Mouse (Mus musculus) heart, adult 2 months (tissue): ENCODE results near the gene Wdsub1.

Source experiments
- CTCF ChIP-seq: fragments of 200-600 bp; IDR thresholded peaks from 2 replicates; pipeline ENCODE4 v1.8.1; 2022; ENCODE audit warnings: antibody characterized with exemption, mild to moderate bottlenecking, moderate library complexity
- EP300 ChIP-seq: fragments of 200-500 bp; IDR thresholded peaks from 2 replicates; pipeline ENCODE4 v1.6.1; 2011; ENCODE audit warnings: low read depth, low read length, control low read depth; ENCODE audit not compliant: insufficient read depth
- POLR2A ChIP-seq: fragments of 200-500 bp; IDR thresholded peaks from 2 replicates; pipeline ENCODE4 v1.6.1; 2011; ENCODE audit warnings: mild to moderate bottlenecking, low read depth, low read length, control low read depth; ENCODE audit not compliant: insufficient read depth

- TF ChIP-seq POLR2A (peak; percentile 38; the same call in 1 of the 2 replicates), EP300 (peak; percentile 86), CTCF (peak; percentile 66)
Measured at GRCm38 (mm10) chr2:59830151-59830550, 52.2 kb downstream of the Wdsub1 start.
